Mouse (Mus musculus) lung, adult 2 months (tissue): ENCODE data around the gene Ada. TPM values are rescaled to one million over a fixed set of nuclear protein-coding genes. Genes with fewer than 3 reads are reported as not detected.

Source experiments
- DNase-seq: peaks from one replicate; pipeline ENCODE4 v3.0.0; 2022
- H3K4me1 ChIP-seq: fragments of 200-500 bp; 2 replicates; pipeline ENCODE4 v1.6.1; 2011; ENCODE audit warnings: low read length; ENCODE audit not compliant: control insufficient read depth, insufficient read depth
- H3K4me3 ChIP-seq: fragments of 200-500 bp; replicated peaks from 2 replicates; pipeline ENCODE3; 2011; ENCODE audit warnings: low read depth, mild to moderate bottlenecking, control low read depth, low read length; ENCODE audit errors: extremely low read depth
- CTCF ChIP-seq: fragments of 200-500 bp; IDR thresholded peaks from 2 replicates; pipeline ENCODE4 v1.5.1; 2011; ENCODE audit warnings: mild to moderate bottlenecking, low read length, control low read depth; ENCODE audit not compliant: insufficient read depth
- POLR2A ChIP-seq: fragments of 200-500 bp; IDR thresholded peaks from 2 replicates; pipeline ENCODE4 v1.6.1; 2011; ENCODE audit warnings: low read depth, mild to moderate bottlenecking, control low read depth, low read length, borderline replicate concordance; ENCODE audit errors: extremely low read depth
- WGBS: fragments of 180-500 bp; shearing (Covaris S2); methylation state at CpG from one replicate; pipeline ENCODE4 v1.1.7; 2018; 5-methylcytosine and 5-hydroxymethylcytosine counted together
- polyA plus RNA-seq: library from polyadenylated mRNA; depleted of rRNA; stranded (reverse); fragments of >200 nt; gene quantifications from 2 replicates; pipeline ENCODE4 v1.2.3, GENCODE M21; 2012

The Ada gene
- polyA plus RNA-seq, 1 experiment = 105 TPM

- H3K4me3 ChIP-seq = no peak overlapping the region
- no peak for DNase-seq
- TF ChIP-seq POLR2A = no peak
- no peak for TF ChIP-seq CTCF
- no peaks in the 10 kb centered on the region for H3K4me1 ChIP-seq
- WGBS = 75% methylated on average over 8 of the region's 8 CpGs
Observed at GRCm38 (mm10) chr2:163770731-163771130, 20.7 kb upstream of the Ada start.

- DNase-seq = no peak
- H3K4me1 ChIP-seq = no peaks in the 10 kb centered on the region
- H3K4me3 ChIP-seq = no peak overlapping the region
- TF ChIP-seq CTCF (no peak), POLR2A (no peak)
- WGBS = 31% methylated on average over 1 of the region's 1 CpGs
Observed at GRCm38 (mm10) chr2:163766890-163767289, 16.9 kb upstream of the Ada start.

- no peak overlapping the region for H3K4me3 ChIP-seq
- no peaks in the 10 kb centered on the region for H3K4me1 ChIP-seq
- no peak for DNase-seq
- no peak for TF ChIP-seq CTCF
- TF ChIP-seq POLR2A = no peak
Observed at GRCm38 (mm10) chr2:163766261-163766660, 16.2 kb upstream of the Ada start.

- no peak for TF ChIP-seq POLR2A
- TF ChIP-seq CTCF = no peak
- no peaks in the 10 kb centered on the region for H3K4me1 ChIP-seq
- 89% methylated on average over 7 of the region's 7 CpGs for WGBS
- DNase-seq = no peak
- H3K4me3 ChIP-seq = no peak overlapping the region
Observed at GRCm38 (mm10) chr2:163761402-163761801, 11.4 kb upstream of the Ada start.

GRCm38 (mm10) chr2:163760589-163760988, 10.6 kb upstream of the Ada start:
- WGBS = 80% methylated on average over 6 of the region's 6 CpGs
- H3K4me3 ChIP-seq = no peak overlapping the region
- no peak for DNase-seq
- TF ChIP-seq POLR2A (no peak), CTCF (no peak)
- no peaks in the 10 kb centered on the region for H3K4me1 ChIP-seq

- Histone ChIP-seq H3K4me1 (no peaks in the 10 kb centered on the region), H3K4me3 (no peak overlapping the region)
- TF ChIP-seq POLR2A (no peak), CTCF (no peak)
- DNase-seq = no peak
- WGBS = 51% methylated on average over 2 of the region's 2 CpGs
Observed at GRCm38 (mm10) chr2:163758146-163758545, 8.1 kb upstream of the Ada start.

GRCm38 (mm10) chr2:163756723-163757122, 6.7 kb upstream of the Ada start:
- 38% methylated on average over 2 of the region's 2 CpGs for WGBS
- Histone ChIP-seq H3K4me3 (no peak overlapping the region), H3K4me1 (no peaks in the 10 kb centered on the region)
- DNase-seq = no peak
- TF ChIP-seq CTCF (no peak), POLR2A (no peak)

GRCm38 (mm10) chr2:163754228-163754627, 4.2 kb upstream of the Ada start:
- H3K4me1 ChIP-seq = no peaks in the 10 kb centered on the region
- DNase-seq = no peak
- no peak overlapping the region for H3K4me3 ChIP-seq
- 79% methylated on average over 5 of the region's 5 CpGs for WGBS
- TF ChIP-seq CTCF (no peak), POLR2A (no peak)

GRCm38 (mm10) chr2:163744801-163745570, 5.1 kb downstream of the Ada start:
- TF ChIP-seq CTCF (no peak), POLR2A (no peak)
- WGBS = 70% methylated on average over 10 of the region's 10 CpGs
- no peak for DNase-seq
- Histone ChIP-seq H3K4me3 (no peak overlapping the region), H3K4me1 (peaks cover 8% of the 10 kb centered on the region; the same call in 1 of the 2 replicates)

GRCm38 (mm10) chr2:163743357-163743756, 6.7 kb downstream of the Ada start:
- Histone ChIP-seq H3K4me3 (no peak overlapping the region), H3K4me1 (peaks cover 8% of the 10 kb centered on the region; the same call in 1 of the 2 replicates)
- no peak for DNase-seq
- 35% methylated on average over 6 of the region's 6 CpGs for WGBS
- TF ChIP-seq POLR2A (no peak), CTCF (no peak)
